Mouse (Mus musculus): ENCODE results near the gene Espnl. TPM values are rescaled to one million over a fixed set of nuclear protein-coding genes. Genes with fewer than 3 reads are reported as not detected.

Espnl gene
- polyA plus RNA-seq, 1 experiment from 2014 or later = 0.04 TPM

GRCm38 (mm10) chr1:91365816-91366214, 43.9 kb downstream of the Espnl start:
- 36% methylated on average over 8 of the region's 8 CpGs for WGBS (ENCODE audit: insufficient replicate concordance)
- no peak for DNase-seq

DNA sequence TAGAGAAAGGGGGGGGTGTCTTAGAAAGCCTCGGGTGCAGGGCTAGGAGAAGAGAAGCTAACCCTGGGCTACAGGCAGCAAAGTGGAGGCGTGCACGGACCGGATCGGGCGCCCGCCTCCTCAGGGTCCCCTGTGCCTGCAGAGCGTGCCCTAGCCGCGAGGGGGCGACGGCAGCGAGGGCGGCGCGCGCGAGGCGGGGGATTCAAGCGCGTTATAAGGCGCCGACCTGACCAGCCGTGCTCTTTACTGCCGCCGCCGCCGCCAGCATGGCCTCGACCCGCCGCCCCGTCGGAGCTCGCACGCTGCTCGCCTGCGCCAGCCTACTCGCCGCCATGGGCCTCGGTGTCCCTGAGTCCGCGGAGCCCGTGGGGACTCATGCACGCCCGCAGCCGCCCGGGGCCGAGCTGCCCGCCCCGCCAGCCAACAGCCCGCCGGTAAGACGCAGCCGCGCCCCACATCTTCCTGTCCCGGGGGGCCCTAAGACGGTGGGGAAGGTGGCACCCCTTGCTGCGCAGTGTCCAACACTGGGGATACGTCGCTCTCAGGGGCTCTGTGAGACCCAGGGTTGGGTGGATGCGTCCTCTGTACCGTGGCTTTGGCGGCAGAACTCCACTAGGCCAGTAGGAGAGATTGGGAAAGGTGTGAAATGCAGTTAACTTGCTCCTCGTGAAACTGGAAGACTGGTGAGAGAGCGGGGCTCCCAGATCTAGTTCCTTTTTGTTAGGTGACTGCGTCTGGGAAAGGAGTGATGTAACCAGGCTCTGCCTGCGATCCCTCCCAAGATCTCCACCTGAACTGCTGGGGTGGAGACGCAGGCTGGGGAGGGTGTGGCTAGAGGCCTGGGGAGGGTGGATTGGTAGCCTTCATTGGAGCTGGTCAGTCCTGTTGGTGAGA, 44.6 kb downstream of the Espnl start, which contains the start of gene Erfe:
TSS of gene Erfe (plus strand) at position 216 of the 894 bp plus-strand sequence.
- DNase-seq = peak; percentile 87
- Histone ChIP-seq H3K4me2 (ENCODE audit: low read depth, low read length) (peak within 1 kb of the TSS; percentile 99), H3K36me3 (replicated peaks; ENCODE audit: insufficient read depth, low read length) (peaks cover 11% of the 10 kb centered on the region; the same call in 1 of the 2 replicates), H3K4me3 (ENCODE audit: low read depth, low read length) (peak within 1 kb of the TSS; percentile 77), H3K9ac (replicated peaks) (peak within 1 kb of the TSS; percentile 86), H3K27me3 (ENCODE audit: insufficient read depth, low read length) (0 out of 2 replicates have a peak, but pooled peaks cover 3% of the 10 kb centered on the region), H3K9me3 (ENCODE audit: low read length) (peaks cover 4% of the 10 kb centered on the region), H3K4me1 (ENCODE audit: insufficient read depth) (peaks cover 15% of the 10 kb centered on the region), H3K27ac (ENCODE audit: low read depth) (peak within 1 kb of the TSS; percentile 69; the same call in 1 of the 2 replicates)
- TF ChIP-seq EP300 (IDR thresholded peaks at IDR 0.05; ENCODE audit: low read depth) (no peak), CTCF (IDR thresholded peaks at IDR 0.05; ENCODE audit: low read depth) (peak; percentile 93)
- peak; percentile 82 for ATAC-seq
- WGBS (ENCODE audit: insufficient replicate concordance) = under 1% methylated on average over 57 of the region's 68 CpGs

More at GRCm38 (mm10) chr1:91365816-91366214, 43.9 kb downstream of the Espnl start:
- Histone ChIP-seq H3K4me1 (ENCODE audit: insufficient read depth) (peaks cover 15% of the 10 kb centered on the region), H3K27ac (ENCODE audit: low read depth) (no peak overlapping the region), H3K4me3 (ENCODE audit: low read depth, low read length) (peak overlapping the region; percentile 77), H3K36me3 (replicated peaks; ENCODE audit: insufficient read depth, low read length) (peaks cover 5% of the 10 kb centered on the region; the same call in 1 of the 2 replicates), H3K27me3 (ENCODE audit: insufficient read depth, low read length) (0 out of 2 replicates have a peak, but pooled peaks cover 3% of the 10 kb centered on the region), H3K4me2 (ENCODE audit: low read depth, low read length) (peak overlapping the region; percentile 99), H3K9ac (replicated peaks) (peak overlapping the region; percentile 86), H3K9me3 (ENCODE audit: low read length) (peaks cover 4% of the 10 kb centered on the region)
- TF ChIP-seq CTCF (IDR thresholded peaks at IDR 0.05; ENCODE audit: low read depth) (no peak), EP300 (IDR thresholded peaks at IDR 0.05; ENCODE audit: low read depth) (no peak)
- ATAC-seq = no peak

GRCm38 (mm10) chr1:91367295-91367694, 45.4 kb downstream of the Espnl start:
- H3K4me2 ChIP-seq (ENCODE audit: low read depth, low read length) = peak overlapping the region; percentile 99
- peaks cover 15% of the 10 kb centered on the region for H3K4me1 ChIP-seq (ENCODE audit: insufficient read depth)
- H3K9ac ChIP-seq (replicated peaks) = peak overlapping the region; percentile 86
- no peak for TF ChIP-seq CTCF (IDR thresholded peaks at IDR 0.05; ENCODE audit: low read depth)
- TF ChIP-seq EP300 (IDR thresholded peaks at IDR 0.05; ENCODE audit: low read depth) = no peak
- H3K36me3 ChIP-seq (replicated peaks; ENCODE audit: insufficient read depth, low read length) = peaks cover 20% of the 10 kb centered on the region
- 90% methylated on average over 3 of the region's 3 CpGs for WGBS (ENCODE audit: insufficient replicate concordance)
- DNase-seq = no peak
- 0 out of 2 replicates have a peak, but pooled peaks cover 3% of the 10 kb centered on the region for H3K27me3 ChIP-seq (ENCODE audit: insufficient read depth, low read length)
- H3K27ac ChIP-seq (ENCODE audit: low read depth) = no peak overlapping the region; the same call in 1 of the 2 replicates
- ATAC-seq = no peak
- peaks cover 4% of the 10 kb centered on the region for H3K9me3 ChIP-seq (ENCODE audit: low read length)
- peak overlapping the region; percentile 77 for H3K4me3 ChIP-seq (ENCODE audit: low read depth, low read length)

GRCm38 (mm10) chr1:91369408-91369807, 47.5 kb downstream of the Espnl start:
- H3K9ac ChIP-seq (replicated peaks) = no peak overlapping the region
- no peak overlapping the region for H3K4me3 ChIP-seq (ENCODE audit: low read depth, low read length)
- WGBS (ENCODE audit: insufficient replicate concordance) = 78% methylated on average over 4 of the region's 4 CpGs
- TF ChIP-seq EP300 (IDR thresholded peaks at IDR 0.05; ENCODE audit: low read depth) (no peak), CTCF (IDR thresholded peaks at IDR 0.05; ENCODE audit: low read depth) (no peak)
- H3K36me3 ChIP-seq (replicated peaks; ENCODE audit: insufficient read depth, low read length) = peaks cover 41% of the 10 kb centered on the region
- H3K9me3 ChIP-seq (ENCODE audit: low read length) = no peaks in the 10 kb centered on the region
- ATAC-seq (no peak), DNase-seq (no peak)
- H3K4me2 ChIP-seq (ENCODE audit: low read depth, low read length) = no peak overlapping the region
- H3K4me1 ChIP-seq (ENCODE audit: insufficient read depth) = peaks cover 28% of the 10 kb centered on the region
- H3K27me3 ChIP-seq (ENCODE audit: insufficient read depth, low read length) = 0 out of 2 replicates have a peak, but pooled peaks cover 3% of the 10 kb centered on the region
- H3K27ac ChIP-seq (ENCODE audit: low read depth) = no peak overlapping the region

- no peak for TF ChIP-seq CTCF (IDR thresholded peaks at IDR 0.05; ENCODE audit: low read depth)
- no peak for TF ChIP-seq EP300 (IDR thresholded peaks at IDR 0.05; ENCODE audit: low read depth)
- 0 out of 2 replicates have a peak, but pooled peaks cover 2% of the 10 kb centered on the region for H3K27me3 ChIP-seq (ENCODE audit: insufficient read depth, low read length)
- ATAC-seq (no peak), DNase-seq (no peak)
- peaks cover 28% of the 10 kb centered on the region for H3K4me1 ChIP-seq (ENCODE audit: insufficient read depth)
- H3K27ac ChIP-seq (ENCODE audit: low read depth) = no peak overlapping the region
- H3K4me3 ChIP-seq (ENCODE audit: low read depth, low read length) = no peak overlapping the region
- WGBS (ENCODE audit: insufficient replicate concordance) = 86% methylated on average over 23 of the region's 23 CpGs
- H3K36me3 ChIP-seq (replicated peaks; ENCODE audit: insufficient read depth, low read length) = peaks cover 47% of the 10 kb centered on the region
- no peaks in the 10 kb centered on the region for H3K9me3 ChIP-seq (ENCODE audit: low read length)
- H3K9ac ChIP-seq (replicated peaks) = no peak overlapping the region
- H3K4me2 ChIP-seq (ENCODE audit: low read depth, low read length) = no peak overlapping the region
Measured at GRCm38 (mm10) chr1:91370055-91370454, 48.2 kb downstream of the Espnl start.

- Histone ChIP-seq H3K4me1 (ENCODE audit: insufficient read depth) (peaks cover 12% of the 10 kb centered on the region; the same call in 1 of the 2 replicates), H3K4me2 (ENCODE audit: low read depth, low read length) (no peak overlapping the region), H3K4me3 (ENCODE audit: low read depth, low read length) (no peak overlapping the region), H3K9me3 (ENCODE audit: low read length) (no peaks in the 10 kb centered on the region), H3K27ac (ENCODE audit: low read depth) (peak overlapping the region; percentile 78; the same call in 1 of the 2 replicates), H3K36me3 (replicated peaks; ENCODE audit: insufficient read depth, low read length) (peaks cover 81% of the 10 kb centered on the region), H3K9ac (replicated peaks) (no peak overlapping the region; the same call in 1 of the 2 replicates), H3K27me3 (ENCODE audit: insufficient read depth, low read length) (no peaks in the 10 kb centered on the region)
- DNase-seq = peak; percentile 55
- WGBS (ENCODE audit: insufficient replicate concordance) = 61% methylated on average over 6 of the region's 6 CpGs
- TF ChIP-seq CTCF (IDR thresholded peaks at IDR 0.05; ENCODE audit: low read depth) (no peak), EP300 (IDR thresholded peaks at IDR 0.05; ENCODE audit: low read depth) (peak; percentile 89)
- peak; percentile 91 for ATAC-seq
Measured at GRCm38 (mm10) chr1:91373414-91373835, 51.5 kb downstream of the Espnl start.
